Mouse (Mus musculus) cerebellum, adult 11 months (tissue): Measurements from ENCODE around the gene Zfp260.

Source experiments
- DNase-seq: peaks from one replicate; pipeline ENCODE4 v3.0.0; 2022

Gene Zfp260

GRCm38 (mm10) chr7:30129900-30130299 lies 35.3 kb downstream of the Zfp260 start:
- DNase-seq = no peak

GRCm38 (mm10) chr7:30132396-30132795 lies 37.8 kb downstream of the Zfp260 start:
- DNase-seq = no peak

- no peak for DNase-seq
Observed at GRCm38 (mm10) chr7:30136826-30137225, 42.2 kb downstream of the Zfp260 start.

- no peak for DNase-seq
Observed at GRCm38 (mm10) chr7:30143170-30143554, 48.6 kb downstream of the Zfp260 start.

- DNase-seq = peak; percentile 34
Observed at GRCm38 (mm10) chr7:30143555-30144209, 49.1 kb downstream of the Zfp260 start.

GRCm38 (mm10) chr7:30147011-30147410 lies 52.4 kb downstream of the Zfp260 start:
- no peak for DNase-seq

GRCm38 (mm10) chr7:30154040-30154439 lies 59.5 kb downstream of the Zfp260 start:
- no peak for DNase-seq

- DNase-seq = no peak
Observed at GRCm38 (mm10) chr7:30155507-30155906, 60.9 kb downstream of the Zfp260 start.
